In the genomic region with DNA sequence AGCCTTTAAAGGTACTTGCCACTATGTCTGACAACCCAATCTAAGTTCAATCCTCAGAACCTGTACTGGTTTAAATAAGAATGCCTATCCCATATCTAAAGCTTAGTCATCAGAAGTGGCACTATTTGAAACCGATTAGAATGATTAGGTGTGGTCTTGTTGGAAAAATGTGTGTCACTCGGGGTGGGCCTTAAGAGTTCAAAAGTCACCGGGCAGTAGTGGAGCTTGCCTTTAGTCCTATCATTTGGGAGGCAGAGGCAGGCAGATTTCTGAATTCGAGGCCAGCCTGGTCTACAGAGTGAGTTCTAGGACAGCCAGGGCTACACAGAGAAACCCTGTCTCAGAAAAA, we compare ENCODE assay signal across 8 mouse cellular contexts. TPM values are rescaled to one million over a fixed set of nuclear protein-coding genes. Genes with fewer than 3 reads are reported as not detected.
DNase-seq lines count a peak whose midpoint lies in the region; ATAC-seq lines count a peak whose summit lies in the region.

No protein-coding gene starts in this region.

- 93% methylated on average over 4 of the region's 4 CpGs for WGBS in heart, embryonic 15.5 days
- 96% methylated on average over 4 of the region's 4 CpGs for WGBS in hindbrain, embryonic 14.5 days
- WGBS in midbrain, embryonic 13.5 days, result 94% methylated on average over 4 of the region's 4 CpGs

- H3K36me3 ChIP-seq in heart, embryonic 15.5 days, result no peaks in the 10 kb centered on the region
- H3K36me3 ChIP-seq in hindbrain, embryonic 14.5 days (replicated peaks; ENCODE audit: control insufficient read depth, insufficient read depth), result no peaks in the 10 kb centered on the region
- no peaks in the 10 kb centered on the region for H3K36me3 ChIP-seq in midbrain, embryonic 13.5 days

- H3K4me3 ChIP-seq in heart, embryonic 15.5 days, result peak overlapping the region; percentile 98
- H3K4me3 ChIP-seq in hindbrain, embryonic 14.5 days (replicated peaks; ENCODE audit: low read length), result peak overlapping the region; percentile 86
- peak overlapping the region; percentile 79 for H3K4me3 ChIP-seq in midbrain, embryonic 13.5 days (replicated peaks)

- H3K9ac ChIP-seq in heart, embryonic 15.5 days, result no peak overlapping the region
- peak overlapping the region; percentile 97 for H3K9ac ChIP-seq in hindbrain, embryonic 14.5 days
- no peak overlapping the region for H3K9ac ChIP-seq in midbrain, embryonic 13.5 days (replicated peaks)

- H3K4me2 ChIP-seq in heart, embryonic 15.5 days, result peak overlapping the region; percentile 90
- H3K4me2 ChIP-seq in hindbrain, embryonic 14.5 days (replicated peaks), result peak overlapping the region; percentile 92
- peak overlapping the region; percentile 76 for H3K4me2 ChIP-seq in midbrain, embryonic 13.5 days (replicated peaks)

- H3K4me1 ChIP-seq in heart, embryonic 15.5 days (replicated peaks), result peaks cover 14% of the 10 kb centered on the region
- H3K4me1 ChIP-seq in hindbrain, embryonic 14.5 days (replicated peaks; ENCODE audit: control insufficient read depth, insufficient read depth, low read length), result peaks cover 20% of the 10 kb centered on the region
- H3K4me1 ChIP-seq in midbrain, embryonic 13.5 days (replicated peaks), result peaks cover 26% of the 10 kb centered on the region

- no peak overlapping the region for H3K27ac ChIP-seq in heart, embryonic 15.5 days
- H3K27ac ChIP-seq in hindbrain, embryonic 14.5 days, result peak overlapping the region; percentile 78; the same call in 1 of the 2 replicates
- peak overlapping the region; percentile 89 for H3K27ac ChIP-seq in midbrain, embryonic 13.5 days

- ATAC-seq in heart, embryonic 15.5 days (replicated peaks; ENCODE audit: insufficient number of reproducible peaks, insufficient read depth, low FRiP score, low read depth), result no peak
- ATAC-seq in hindbrain, embryonic 14.5 days (ENCODE audit: low FRiP score), result no peak
- no peak for ATAC-seq in midbrain, embryonic 13.5 days
- ATAC-seq in activated CD4-positive, CD25-positive, alpha-beta regulatory T cell, adult 4 months, result no peak

- no peak for DNase-seq in heart, adult 9 months (ENCODE audit: low spot score in 2 of 2)
- DNase-seq in ZHBTc4 (ENCODE audit: low read depth, low spot score), result peak; percentile 69
- DNase-seq in hindbrain, embryonic 14.5 days (ENCODE audit: low spot score), result no peak
- DNase-seq in frontal cortex, postnatal 14 days (ENCODE audit: low spot score in 2 of 2), result no peak
- DNase-seq in adrenal gland, postnatal 10 days, result no peak

- no peaks in the 10 kb centered on the region for H3K9me3 ChIP-seq in heart, embryonic 15.5 days (replicated peaks)
- H3K9me3 ChIP-seq in hindbrain, embryonic 14.5 days (ENCODE audit: control insufficient read depth, low read length), result no peaks in the 10 kb centered on the region
- H3K9me3 ChIP-seq in midbrain, embryonic 13.5 days, result no peaks in the 10 kb centered on the region

- H3K27me3 ChIP-seq in heart, embryonic 15.5 days, result no peaks in the 10 kb centered on the region
- H3K27me3 ChIP-seq in hindbrain, embryonic 14.5 days (ENCODE audit: control insufficient read depth, insufficient read depth, low read length), result no peaks in the 10 kb centered on the region
- H3K27me3 ChIP-seq in midbrain, embryonic 13.5 days, result no peaks in the 10 kb centered on the region; the same call in 1 of the 2 replicates

RNA-seq across cellular contexts. Expression of gene Xpo6, which starts 0.7 kb away (rescaled TPM):
- polyA plus RNA-seq in heart, embryonic 15.5 days (2015; fragmentation: Nextera tagmentation; extraction: Ambion mirVana), result 21.9 and 35.4 TPM in 2 replicates
- polyA plus RNA-seq in hindbrain, embryonic 14.5 days (2014; fragmentation: Nextera tagmentation; extraction: Ambion mirVana), result 63.9 and 69.3 TPM in 2 replicates
- 44.6 and 50.4 TPM in 2 replicates for polyA plus RNA-seq in midbrain, embryonic 13.5 days (2015; fragmentation: Nextera tagmentation; extraction: Ambion mirVana)
- 100 to 1,000 TPM in 1 of 2 experiments, 10 to 100 TPM in 1; 88.4 to 103 TPM for polyA plus RNA-seq in activated CD4-positive, CD25-positive, alpha-beta regulatory T cell, adult 4 months (2017; shearing (Covaris generic))
- 10 to 100 TPM; 68.7 to 91.2 TPM for total RNA-seq in adrenal gland, postnatal 10 days (2021)
